Mouse (Mus musculus) ES-Bruce4 (cell line): ENCODE data around the gene Prrc2b.

ENCODE experiments used
- CTCF ChIP-seq: IDR thresholded peaks from one replicate; pipeline ENCODE4 v1.8.1; 2011; ENCODE audit warnings: low read depth, low read length
- EP300 ChIP-seq: IDR thresholded peaks from 2 replicates; pipeline ENCODE4 v1.6.1; 2011; ENCODE audit warnings: low read depth, low read length; ENCODE audit not compliant: insufficient read depth
- POLR2A ChIP-seq: IDR thresholded peaks from one replicate; pipeline ENCODE4 v1.8.1; 2011; ENCODE audit warnings: low read length; ENCODE audit not compliant: insufficient read depth

- no peak for TF ChIP-seq POLR2A
- no peak for TF ChIP-seq CTCF
- no peak for TF ChIP-seq EP300
Observed at GRCm38 (mm10) chr2:32220969-32221368, 70.1 kb downstream of the Prrc2b start.
